Mouse (Mus musculus) E14TG2a.4 (cell line): ENCODE results near the gene Rin2.

Experiments used
- CTCF ChIP-seq: conservative IDR thresholded peaks from 2 replicates; pipeline ENCODE4 v1.5.1; 2014; ENCODE audit warnings: low read length
- NANOG ChIP-seq: IDR thresholded peaks from 2 replicates; pipeline ENCODE4 v1.6.1; 2014; ENCODE audit warnings: borderline replicate concordance, low read length, mixed read lengths
- POU5F1 ChIP-seq: IDR thresholded peaks from 2 replicates; pipeline ENCODE4 v1.6.1; 2014; ENCODE audit warnings: low read length, borderline replicate concordance

DNA sequence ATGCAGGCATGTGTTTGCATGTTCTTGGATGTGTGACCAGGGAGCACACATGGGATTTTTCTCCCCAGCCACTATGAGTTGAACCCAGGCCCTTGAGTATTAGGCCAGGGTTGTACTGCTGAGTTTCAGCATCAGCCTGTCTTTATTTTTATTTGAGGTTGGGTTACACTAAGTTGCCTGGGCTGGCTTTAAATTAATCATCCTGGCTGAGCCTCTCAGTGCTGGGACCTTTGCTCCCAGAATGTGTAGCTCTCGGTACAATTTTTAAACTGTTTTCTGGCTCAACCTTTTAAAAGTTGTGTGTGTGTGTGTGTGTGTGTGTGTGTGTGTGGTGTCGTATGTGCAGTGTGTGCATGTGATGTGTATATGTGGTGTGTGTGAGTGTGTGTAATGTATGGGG lies 5.1 kb downstream of the Rin2 start:
- no peak for TF ChIP-seq CTCF
- no peak for TF ChIP-seq NANOG
- no peak for TF ChIP-seq POU5F1
